Mouse (Mus musculus) forebrain, embryonic 15.5 days (tissue): ENCODE results near the gene 4930590J08Rik. TPM values are rescaled to one million over a fixed set of nuclear protein-coding genes. Genes with fewer than 3 reads are reported as not detected.

Experiments
- polyA plus RNA-seq: library from polyadenylated mRNA; unstranded; fragments of >200 nt; fragmentation: Nextera tagmentation; extraction: Ambion mirVana; gene quantifications from 2 replicates; pipeline ENCODE4 v1.2.1, GENCODE M21; 2015

Gene 4930590J08Rik
- polyA plus RNA-seq, 1 experiment from 2014 or later, result 1.3 TPM

Other genes starting within 250 kb of the 4930590J08Rik start
- 94.2 and 98.8 TPM in 2 replicates for gene Slc6a6, start 218.8 kb upstream of the 4930590J08Rik start, polyA plus RNA-seq
- gene Grip2, start 75.6 kb upstream of the 4930590J08Rik start, polyA plus RNA-seq, result 8.7 and 8.9 TPM in 2 replicates
- gene Ccdc174, start 24.8 kb upstream of the 4930590J08Rik start, polyA plus RNA-seq, result 42.6 and 42.9 TPM in 2 replicates
- gene Fgd5, start 76.1 kb downstream of the 4930590J08Rik start, polyA plus RNA-seq, result 6.9 and 7.1 TPM in 2 replicates
- gene Nr2c2, start 188.6 kb downstream of the 4930590J08Rik start, polyA plus RNA-seq, result 40.8 and 44.9 TPM in 2 replicates